Mouse (Mus musculus): ENCODE data around the gene Pga5.

Gene Pga5

GRCm38 (mm10) chr19:10665499-10665898, 12.4 kb downstream of the Pga5 start:
- DNase-seq (ENCODE audit: low spot score in 2 of 2), result peak; percentile 76 to 80

GRCm38 (mm10) chr19:10665093-10665492, 12.8 kb downstream of the Pga5 start:
- DNase-seq (ENCODE audit: low spot score in 2 of 2), result no peak

DNA sequence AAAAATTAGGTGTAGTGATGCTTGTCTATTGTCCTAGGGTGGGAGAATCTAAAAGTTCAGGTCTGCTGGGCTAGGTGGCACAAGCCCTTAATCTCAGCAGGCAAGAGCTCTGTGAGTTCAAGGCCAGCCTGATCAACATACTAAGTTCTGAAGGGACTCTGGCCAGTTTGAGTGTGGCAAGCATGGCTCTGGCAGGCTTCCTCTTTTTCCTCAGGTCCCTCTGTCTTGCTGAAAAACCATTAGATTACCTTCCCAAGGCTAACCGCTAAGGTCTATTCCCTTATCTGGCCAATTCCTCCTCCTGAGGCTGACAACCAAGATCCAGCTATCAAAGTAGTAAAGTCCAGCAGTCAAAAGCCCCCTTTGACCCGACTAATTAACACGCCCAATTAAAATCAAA, 15.2 kb downstream of the Pga5 start:
- no peak for DNase-seq (ENCODE audit: low spot score in 2 of 2)

- no peak for DNase-seq (ENCODE audit: low spot score in 2 of 2)
Measured at GRCm38 (mm10) chr19:10661919-10662318, 16.0 kb downstream of the Pga5 start.

DNA sequence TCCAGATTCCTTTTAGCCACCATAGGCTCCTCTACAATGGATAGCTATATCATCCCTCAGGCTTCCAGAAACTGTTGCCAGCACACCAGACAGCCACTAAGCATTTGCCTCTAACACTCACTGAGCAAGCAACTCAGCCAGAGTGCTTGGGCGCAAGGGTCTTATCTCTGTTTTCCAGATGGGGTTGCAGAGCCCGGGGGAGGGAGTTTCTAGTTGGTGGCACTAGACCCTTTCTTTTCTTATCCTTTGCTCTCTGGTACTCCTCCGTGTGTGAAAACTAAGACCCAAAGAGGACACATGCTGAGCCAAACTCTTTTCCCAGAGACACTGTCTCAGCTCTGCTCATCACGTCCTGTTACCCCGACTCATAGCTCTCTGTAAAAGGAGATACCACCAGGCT, 16.5 kb downstream of the Pga5 start:
- DNase-seq (ENCODE audit: low spot score in 2 of 2), result no peak

- DNase-seq (ENCODE audit: low spot score in 2 of 2), result no peak
Measured at GRCm38 (mm10) chr19:10658406-10658805, 19.5 kb downstream of the Pga5 start.

DNA sequence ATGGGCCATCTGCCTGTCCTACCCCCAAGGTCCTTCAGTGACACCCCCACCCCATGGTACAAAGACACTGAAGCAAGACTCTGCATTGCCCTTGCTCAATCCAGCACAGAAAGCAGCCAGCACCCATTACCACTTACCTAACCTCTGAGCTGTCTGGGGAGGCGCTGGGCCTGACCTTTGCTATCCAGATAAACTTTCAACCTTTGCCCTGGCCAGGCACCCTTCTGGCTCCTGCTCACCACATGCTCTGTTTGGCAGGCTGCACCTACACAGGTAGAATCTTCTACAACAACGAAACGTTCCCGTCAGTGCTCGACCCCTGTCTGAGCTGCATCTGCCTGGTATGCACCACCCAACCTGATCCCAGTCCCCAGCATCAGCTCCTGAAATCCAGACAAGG, 20.1 kb downstream of the Pga5 start:
- no peak for DNase-seq (ENCODE audit: low spot score in 2 of 2)

- no peak for DNase-seq (ENCODE audit: low spot score in 2 of 2)
Measured at GRCm38 (mm10) chr19:10656058-10656457, 21.8 kb downstream of the Pga5 start.

- no peak for DNase-seq (ENCODE audit: low spot score in 2 of 2)
Measured at GRCm38 (mm10) chr19:10648156-10648555, 29.7 kb downstream of the Pga5 start.

GRCm38 (mm10) chr19:10645616-10646015, 32.3 kb downstream of the Pga5 start:
- DNase-seq (ENCODE audit: low spot score in 2 of 2), result no peak

GRCm38 (mm10) chr19:10640589-10641378, 37.1 kb downstream of the Pga5 start:
- DNase-seq (ENCODE audit: low spot score in 2 of 2), result no peak

DNA sequence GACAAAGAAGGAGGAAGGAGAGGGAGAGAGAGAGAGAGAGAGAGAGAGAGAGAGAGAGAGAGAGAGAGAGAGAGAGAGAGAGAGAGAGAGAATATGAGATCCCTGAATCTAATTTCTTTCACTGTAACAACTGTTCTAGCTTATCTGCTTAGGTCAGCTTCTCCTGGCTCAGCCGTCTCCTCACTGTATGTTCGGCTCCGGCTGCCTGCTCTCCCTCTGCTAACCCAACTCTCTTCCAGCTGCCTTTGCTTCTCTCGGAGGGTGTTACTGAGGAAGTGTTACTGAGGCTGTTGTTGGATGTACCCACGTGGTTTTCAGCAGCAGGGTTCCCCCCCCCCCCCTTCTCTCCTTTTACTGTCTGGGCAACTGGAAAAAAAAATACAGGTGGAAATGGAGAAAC, 37.8 kb downstream of the Pga5 start:
- no peak for DNase-seq (ENCODE audit: low spot score in 2 of 2)

DNA sequence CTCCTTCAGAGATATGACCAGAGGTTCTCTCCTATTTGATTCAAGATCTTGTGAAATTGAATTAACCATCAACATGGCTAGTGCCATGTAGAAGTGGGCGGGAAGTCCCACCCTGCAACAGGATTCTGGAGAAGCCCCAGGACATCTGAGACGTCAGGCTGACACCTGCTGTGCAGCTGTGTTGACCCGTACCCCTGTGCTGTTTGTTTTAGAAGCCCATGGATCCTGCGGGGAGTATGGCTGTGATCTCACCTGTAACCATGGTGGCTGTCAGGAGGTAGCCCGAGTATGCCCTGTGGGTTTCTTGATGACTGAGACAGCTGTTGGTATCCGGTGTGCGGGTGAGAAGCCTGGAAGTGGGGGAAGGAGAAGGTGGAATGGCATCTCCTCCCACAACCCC, 40.0 kb downstream of the Pga5 start:
- no peak for DNase-seq (ENCODE audit: low spot score in 2 of 2)

GRCm38 (mm10) chr19:10634872-10635318, 43.0 kb downstream of the Pga5 start:
- peak; percentile 60 to 61 for DNase-seq (ENCODE audit: low spot score in 2 of 2)

- peak; percentile 25 to 30 for DNase-seq (ENCODE audit: low spot score in 2 of 2)
Measured at GRCm38 (mm10) chr19:10634106-10634871, 43.6 kb downstream of the Pga5 start, which contains the start of gene Vwce. Gene Vwce (plus strand): TSS chr19:10634213.

Data from right cerebral cortex, adult 2 months (tissue).